Mouse (Mus musculus): Measurements from ENCODE around the gene Msx3.
A peak's percentile ranks its signal among the peaks of the same experiment; 100 is the strongest.

The Msx3 gene

DNA sequence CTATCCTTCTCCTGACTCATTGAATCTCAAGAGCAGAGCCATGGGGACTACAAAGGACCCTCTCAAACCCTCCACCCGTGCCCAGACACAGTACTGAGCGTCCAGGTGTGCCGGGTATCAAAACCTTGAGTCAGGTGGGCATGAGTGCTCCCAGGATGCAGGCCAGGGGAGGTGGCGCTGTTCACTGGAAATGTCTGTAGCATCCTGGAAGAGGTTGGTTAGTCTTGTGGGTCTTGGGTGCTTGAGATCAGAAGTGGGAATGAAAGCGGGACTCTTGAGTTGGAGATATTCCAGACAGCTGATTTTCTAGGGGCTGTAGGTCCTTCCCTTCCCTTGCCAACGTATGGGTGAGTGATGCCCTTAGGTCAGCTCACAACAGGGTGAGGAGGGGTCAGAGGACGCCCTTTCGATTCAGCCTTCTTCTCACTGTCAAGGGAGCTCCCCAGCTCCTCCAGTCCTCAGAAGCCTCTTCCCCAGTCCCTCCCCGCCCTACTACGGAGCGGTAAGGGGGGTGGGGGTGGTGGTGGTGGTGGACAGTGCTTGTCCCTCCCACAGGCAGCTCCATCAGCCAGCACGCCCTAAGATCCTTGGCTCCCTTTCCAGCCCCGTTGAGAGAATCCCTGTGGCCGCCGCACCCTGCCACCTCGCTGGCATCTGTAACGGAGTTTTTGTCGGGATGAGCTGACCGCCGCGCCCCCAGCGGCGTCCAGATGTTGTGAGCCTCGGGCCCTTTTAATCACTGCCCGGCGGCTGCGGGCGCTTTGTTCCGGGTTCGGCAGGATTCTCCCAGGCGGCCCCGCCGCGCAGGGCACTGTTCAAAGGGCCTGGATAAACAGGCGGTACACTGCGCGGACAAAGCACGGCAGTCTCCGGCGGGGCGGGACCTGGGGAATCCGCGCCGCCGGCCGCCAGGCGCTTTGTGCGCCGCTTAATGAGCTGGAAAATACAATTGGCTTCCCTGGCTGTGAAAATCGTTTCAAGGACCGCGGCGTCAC, 8.8 kb upstream of the Msx3 start:
- peak; percentile 21 for DNase-seq

DNA sequence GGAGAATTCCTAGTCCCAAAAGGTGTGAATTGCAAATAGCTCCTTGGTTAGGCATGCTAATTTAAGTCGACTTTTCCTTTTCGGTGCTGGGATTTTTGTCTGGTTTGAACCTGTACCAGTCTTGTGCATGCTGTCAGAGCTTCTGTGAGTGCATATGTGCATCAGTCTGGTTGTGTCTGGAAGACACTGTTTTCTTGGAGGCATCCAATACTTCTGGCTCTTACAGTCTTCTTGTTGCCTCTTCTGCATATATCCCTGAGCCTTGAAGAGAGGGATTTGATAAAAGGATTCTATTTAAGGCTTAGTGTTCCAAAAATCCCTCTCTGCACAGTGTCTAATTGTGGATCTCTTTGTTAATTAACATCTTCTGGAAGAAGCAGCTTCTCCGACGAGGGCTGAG, 5.2 kb upstream of the Msx3 start:
- DNase-seq: no peak

DNA sequence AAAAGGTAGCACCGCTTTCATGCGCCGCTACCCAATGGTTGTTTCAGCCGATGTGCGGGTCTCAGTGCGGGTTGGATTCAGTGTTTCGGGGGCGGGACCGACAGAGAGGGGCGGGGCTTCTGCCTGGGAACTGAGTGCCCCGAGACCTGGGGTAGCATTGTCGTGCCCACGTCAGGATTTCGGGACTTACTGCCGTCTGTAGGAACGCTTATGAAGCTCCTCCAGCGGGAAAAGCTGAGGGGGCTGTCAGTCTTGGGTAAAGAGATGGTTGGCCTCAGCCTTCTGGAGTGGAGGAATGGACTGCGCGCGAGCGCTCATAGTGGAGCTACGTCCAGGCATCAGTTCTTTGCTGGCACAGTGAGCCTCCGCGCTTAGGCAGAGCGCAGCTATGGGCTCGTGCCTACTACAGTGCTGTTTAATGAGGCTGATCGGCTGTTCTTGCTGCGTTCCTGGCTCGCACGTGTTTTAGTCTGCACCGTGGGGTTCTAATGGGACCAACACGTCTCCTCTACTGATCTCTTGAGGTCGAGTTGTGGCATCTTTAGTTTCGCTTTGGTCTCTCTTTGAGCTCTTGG, 313 bp upstream of the Msx3 start:
- peak; percentile 21 for DNase-seq

DNA sequence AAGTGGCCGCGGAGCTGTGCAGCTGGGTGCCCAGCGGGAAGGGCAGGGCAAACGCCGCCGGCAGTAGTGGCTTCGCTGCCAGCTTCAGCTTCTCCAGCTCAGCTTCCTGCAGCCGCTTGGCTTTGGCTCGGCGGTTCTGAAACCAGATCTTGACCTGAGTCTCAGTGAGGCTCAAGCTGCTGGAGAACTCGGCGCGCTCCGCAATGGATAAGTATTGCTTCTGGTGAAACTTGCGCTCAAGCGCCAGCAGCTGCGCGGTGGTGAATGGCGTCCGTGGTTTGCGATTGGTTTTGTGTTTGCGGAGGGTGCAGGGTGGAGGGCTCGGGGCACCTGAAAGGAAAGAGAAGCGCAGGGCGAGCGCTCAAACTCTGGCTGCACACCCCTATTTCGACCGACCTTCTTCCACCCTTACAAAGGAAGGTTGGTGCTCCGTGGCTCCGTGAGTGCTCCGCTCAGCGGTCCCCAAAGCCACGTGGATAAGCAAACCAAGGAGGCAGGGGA, 1.0 kb downstream of the Msx3 start:
- DNase-seq: no peak

GRCm38 (mm10) chr7:140045546-140045945, 3.3 kb downstream of the Msx3 start:
- no peak for DNase-seq

DNA sequence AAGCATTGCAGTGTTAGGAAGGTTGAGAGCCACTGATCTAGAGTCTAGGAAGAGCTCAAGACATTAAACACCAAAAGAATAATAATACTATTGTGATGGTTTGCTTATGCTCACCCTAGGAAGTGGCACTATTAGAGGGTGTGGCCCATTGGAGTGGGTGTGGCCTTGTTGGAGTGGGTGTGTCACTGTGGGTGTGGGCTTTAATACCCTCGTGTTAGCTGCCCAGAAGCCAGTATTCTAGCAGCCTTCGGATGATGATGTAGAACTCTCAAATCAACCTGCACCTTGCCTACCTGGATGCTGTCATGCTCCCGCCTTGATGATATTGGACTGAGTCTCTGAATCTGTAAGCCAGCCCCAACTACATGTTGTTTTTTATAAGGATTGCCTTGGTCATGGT, 6.2 kb downstream of the Msx3 start:
- no peak for DNase-seq

GRCm38 (mm10) chr7:140037171-140037555, 11.7 kb downstream of the Msx3 start:
- no peak for DNase-seq

- peak; percentile 97 for DNase-seq
Observed at GRCm38 (mm10) chr7:140036281-140037170, 12.4 kb downstream of the Msx3 start, which contains the start of the genes Zfp511 and Tubgcp2. Zfp511 (plus strand) TSS chr7:140036391. Tubgcp2 (minus strand) TSS chr7:140036669.

DNA sequence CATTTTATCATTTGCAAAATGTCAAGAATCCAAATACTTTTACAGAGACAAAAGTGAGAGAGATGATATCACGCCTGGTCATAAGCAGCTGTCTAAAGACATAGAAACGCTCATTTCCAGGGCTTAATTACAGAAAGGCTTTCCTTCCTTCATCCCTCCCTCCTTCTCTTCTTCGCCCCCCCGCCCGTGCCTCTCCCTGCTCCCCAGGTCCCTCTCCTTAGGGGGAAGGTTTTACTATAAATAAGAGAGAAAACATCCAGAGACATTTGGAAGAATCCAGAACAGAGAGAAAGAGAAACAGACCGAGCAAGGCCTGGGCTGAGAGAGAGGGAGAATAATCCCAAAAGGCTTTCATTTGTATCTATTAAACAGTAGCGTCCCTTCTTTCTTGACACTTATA, 13.4 kb downstream of the Msx3 start:
- DNase-seq: no peak

DNA sequence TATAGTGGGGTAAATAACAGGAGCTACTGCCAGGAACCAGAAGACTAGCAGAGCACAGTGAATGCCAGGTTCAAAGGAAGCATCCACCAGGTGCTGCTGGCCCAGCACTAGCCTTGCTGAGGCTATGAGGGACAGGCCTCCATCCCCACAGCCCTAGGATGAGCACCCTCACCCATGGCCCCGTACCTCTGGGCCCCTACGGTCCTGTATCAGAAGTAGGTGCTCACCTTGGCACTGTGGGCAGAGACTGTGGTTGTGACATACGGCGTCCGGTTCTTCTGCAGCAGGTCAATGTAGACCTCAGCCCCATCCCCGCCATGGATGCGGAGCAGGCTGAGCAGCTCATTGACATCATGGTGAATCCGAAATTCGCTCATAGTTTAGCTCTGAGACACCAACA, 15.5 kb downstream of the Msx3 start:
- DNase-seq: no peak

- DNase-seq: no peak
Observed at GRCm38 (mm10) chr7:140032366-140032765, 16.5 kb downstream of the Msx3 start.

DNA sequence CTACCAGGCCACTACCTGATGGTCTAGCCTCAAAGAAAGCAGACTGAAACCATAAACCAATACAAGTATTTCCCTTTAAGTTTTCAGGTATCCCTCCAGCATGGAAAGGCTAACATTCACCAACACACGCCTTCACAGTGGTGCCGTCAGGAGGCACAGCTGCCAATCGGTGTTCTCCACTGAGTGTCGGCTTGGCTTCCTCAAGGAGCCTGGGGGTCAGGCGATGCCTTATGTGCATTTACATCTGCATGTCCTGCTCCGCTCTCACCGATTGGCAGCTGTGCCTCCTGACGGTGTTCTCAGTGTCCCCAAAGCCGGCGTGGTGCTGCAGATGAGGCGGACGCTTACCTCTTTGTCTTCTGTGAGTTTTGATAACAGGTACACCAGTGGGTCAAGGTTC, 17.1 kb downstream of the Msx3 start:
- DNase-seq: no peak

GRCm38 (mm10) chr7:140011336-140011735, 37.6 kb downstream of the Msx3 start:
- DNase-seq: no peak

DNA sequence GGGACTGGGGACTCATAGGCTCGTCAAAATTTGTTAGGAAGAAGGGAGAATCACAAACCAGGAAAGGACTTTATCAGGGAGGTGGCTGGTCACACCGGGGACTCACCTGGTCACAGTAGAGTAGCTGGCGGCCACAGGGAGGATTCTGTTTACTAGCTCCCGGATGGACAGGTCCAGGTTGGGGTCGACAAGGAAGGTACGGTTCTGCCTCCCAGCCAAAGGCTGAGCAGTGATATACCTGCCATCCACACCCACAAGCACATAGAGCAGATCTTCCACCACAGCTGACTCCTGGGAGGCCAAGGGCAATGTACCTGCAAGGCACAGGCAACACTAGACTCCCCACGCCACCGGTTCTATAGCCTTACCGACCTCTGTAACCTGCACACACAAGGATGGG, 41.1 kb downstream of the Msx3 start:
- DNase-seq: no peak

- DNase-seq: no peak
Observed at GRCm38 (mm10) chr7:140006861-140007611, 41.9 kb downstream of the Msx3 start.

- DNase-seq: no peak
Observed at GRCm38 (mm10) chr7:140004666-140005065, 44.2 kb downstream of the Msx3 start.

DNA sequence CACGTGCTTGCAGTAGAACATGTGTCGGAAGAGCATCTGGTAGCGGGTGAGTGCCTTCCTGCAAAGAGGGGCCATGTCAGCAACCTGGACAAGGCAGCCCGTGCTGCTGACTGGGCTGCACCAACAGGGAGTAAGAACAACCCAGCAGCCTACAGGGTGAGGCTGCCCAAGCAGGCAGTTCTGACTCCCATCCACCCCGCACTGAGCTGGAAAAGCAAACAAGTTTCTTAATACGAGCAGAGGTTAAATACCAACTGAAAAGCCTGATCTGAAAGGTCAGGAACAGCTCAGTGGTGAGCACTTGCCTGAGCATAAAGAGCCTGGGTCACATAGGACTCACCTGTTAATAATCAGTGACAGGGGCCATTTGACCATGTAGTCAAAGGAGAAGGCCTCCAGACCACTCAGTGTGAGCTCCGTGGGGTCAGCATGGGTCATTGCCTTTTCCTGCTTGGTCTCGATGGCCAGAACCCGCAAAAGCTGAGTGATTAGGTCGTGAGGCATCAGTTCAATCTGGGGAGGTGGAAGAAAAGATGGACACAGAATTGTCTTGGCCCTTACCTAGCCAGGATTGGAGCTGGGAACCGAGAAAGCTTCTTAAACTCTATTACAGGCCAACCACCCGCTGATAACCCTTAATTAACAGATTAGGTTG, 47.7 kb downstream of the Msx3 start:
- no peak for DNase-seq

- no peak for DNase-seq
Observed at GRCm38 (mm10) chr7:139998691-139999350, 50.1 kb downstream of the Msx3 start.
